Mouse (Mus musculus) limb, embryonic 12.5 days (tissue): Measurements from ENCODE around the gene Anapc15. TPM values are rescaled to one million over a fixed set of nuclear protein-coding genes. Genes with fewer than 3 reads are reported as not detected.

Source experiments
- ATAC-seq: fragments of 200-750 bp; cut with Nextera tagmentation; 2 replicates; pipeline ENCODE4 v1.8.0; 2017; ENCODE audit warnings: low read depth, moderate TSS enrichment; ENCODE audit not compliant: insufficient number of reproducible peaks, insufficient read depth, low FRiP score, low TSS enrichment
- H3K27ac ChIP-seq: fragments of 300-500 bp; sonication (generic); 2 replicates; pipeline ENCODE4 v1.5.1; 2016; ENCODE audit warnings: mild to moderate bottlenecking, moderate library complexity
- H3K27me3 ChIP-seq: fragments of 300-500 bp; sonication (generic); 2 replicates; pipeline ENCODE4 v1.6.1; 2016; ENCODE audit warnings: mild to moderate bottlenecking, moderate library complexity
- H3K36me3 ChIP-seq: fragments of 300-500 bp; sonication (generic); 2 replicates; pipeline ENCODE4 v1.6.1; 2016; ENCODE audit warnings: mild to moderate bottlenecking, moderate library complexity
- H3K4me1 ChIP-seq: fragments of 300-500 bp; sonication (generic); replicated peaks from 2 replicates; pipeline ENCODE4 v1.6.1; 2016
- H3K4me2 ChIP-seq: fragments of 300-500 bp; sonication (generic); 2 replicates; pipeline ENCODE4 v1.6.1; 2016; ENCODE audit warnings: mild to moderate bottlenecking, moderate library complexity
- H3K4me3 ChIP-seq: fragments of 300-500 bp; sonication (generic); replicated peaks from 2 replicates; pipeline ENCODE4 v1.5.1; 2016; ENCODE audit warnings: mild to moderate bottlenecking
- H3K9ac ChIP-seq: fragments of 300-500 bp; sonication (generic); replicated peaks from 2 replicates; pipeline ENCODE4 v1.6.1; 2016; ENCODE audit warnings: mild to moderate bottlenecking, moderate library complexity
- H3K9me3 ChIP-seq: fragments of 300-500 bp; sonication (generic); 2 replicates; pipeline ENCODE4 v1.6.1; 2016; ENCODE audit warnings: mild to moderate bottlenecking, moderate library complexity
- WGBS: fragments of 180-500 bp; shearing (Covaris S2); methylation state at CpG from one replicate; pipeline ENCODE4 v1.1.7; 2016; 5-methylcytosine and 5-hydroxymethylcytosine counted together
- polyA plus RNA-seq: library from polyadenylated mRNA; unstranded; fragments of >200 nt; fragmentation: Nextera tagmentation; extraction: Ambion mirVana; gene quantifications from 2 replicates; pipeline ENCODE4 v1.2.1, GENCODE M21; 2016

The Anapc15 gene
- polyA plus RNA-seq, 1 experiment from 2014 or later, result 82.4 TPM

DNA sequence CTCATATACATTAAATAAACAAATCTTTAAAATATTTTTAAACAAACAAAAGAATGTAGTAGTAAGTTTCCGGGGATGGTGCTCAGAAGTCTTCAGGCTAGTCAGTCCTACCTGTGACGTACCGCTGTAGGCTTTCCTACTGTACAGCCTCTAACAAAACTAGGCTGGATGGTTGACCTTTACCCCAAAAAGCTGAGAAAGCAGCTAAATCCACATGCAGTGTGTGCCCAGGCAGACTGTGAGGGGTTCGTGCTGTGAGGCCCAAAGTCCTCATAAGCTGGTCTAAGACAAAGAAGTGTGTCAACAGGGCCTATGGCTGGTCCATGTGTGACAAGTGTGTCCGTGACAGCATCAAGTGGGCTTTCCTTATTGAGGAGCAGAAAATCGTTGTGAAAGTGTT is 10.7 kb upstream of the Anapc15 start:
- Histone ChIP-seq H3K9me3 (no peaks in the 10 kb centered on the region), H3K4me1 (no peaks in the 10 kb centered on the region), H3K4me2 (no peak overlapping the region), H3K4me3 (no peak overlapping the region), H3K36me3 (no peaks in the 10 kb centered on the region), H3K27ac (no peak overlapping the region), H3K9ac (no peak overlapping the region), H3K27me3 (no peaks in the 10 kb centered on the region)
- no peak for ATAC-seq
- WGBS, result 88% methylated on average over 6 of the region's 6 CpGs

DNA sequence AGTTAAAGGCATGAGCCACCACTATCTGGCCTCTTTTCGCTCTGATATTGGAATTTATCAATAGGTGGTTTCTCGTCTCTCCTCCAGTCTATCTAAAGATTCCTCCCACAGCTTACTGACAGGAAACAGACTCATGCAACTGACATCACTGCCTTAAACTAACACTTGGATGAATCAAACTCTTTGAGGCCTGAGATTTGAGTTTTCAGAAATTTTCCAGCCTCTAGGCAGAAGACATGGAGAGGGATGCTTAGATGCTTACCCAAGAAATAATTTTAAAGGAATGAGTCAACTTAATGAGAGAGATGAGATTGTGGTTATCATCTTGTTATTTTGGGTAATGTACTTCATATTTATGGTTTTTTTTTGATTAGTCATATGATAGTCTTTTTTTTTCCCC is 9.7 kb upstream of the Anapc15 start:
- Histone ChIP-seq H3K27me3 (no peaks in the 10 kb centered on the region), H3K9ac (no peak overlapping the region), H3K4me1 (no peaks in the 10 kb centered on the region), H3K36me3 (no peaks in the 10 kb centered on the region), H3K27ac (no peak overlapping the region), H3K4me3 (no peak overlapping the region), H3K4me2 (no peak overlapping the region), H3K9me3 (no peaks in the 10 kb centered on the region)
- 88% methylated on average over 2 of the region's 2 CpGs for WGBS
- no peak for ATAC-seq

DNA sequence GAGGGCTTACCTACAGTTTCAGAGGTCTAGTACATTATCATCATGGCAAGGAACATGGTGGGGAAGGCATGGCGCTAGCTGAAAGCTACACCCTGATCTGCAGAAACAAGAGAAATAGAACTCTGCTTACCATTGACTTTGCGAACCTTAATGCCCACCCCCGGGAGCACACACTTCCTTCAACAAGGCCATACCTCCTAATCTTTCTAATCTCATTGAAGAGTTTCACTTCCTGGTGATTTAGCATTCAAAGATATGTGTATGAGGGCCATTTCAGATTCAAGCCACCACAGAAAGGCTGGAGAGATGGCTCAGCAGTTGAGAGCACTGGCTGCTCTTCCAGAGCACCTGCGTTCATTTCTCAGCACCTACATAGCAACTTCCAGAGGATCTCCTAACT is 6.4 kb upstream of the Anapc15 start, which contains the start of gene Folr2:
Folr2 (minus strand) TSS at position 101 of the 400 bp plus-strand sequence.
- Histone ChIP-seq H3K27me3 (no peaks in the 10 kb centered on the region), H3K4me2 (no peak within 1 kb of the TSS), H3K4me3 (no peak within 1 kb of the TSS), H3K9me3 (no peaks in the 10 kb centered on the region), H3K36me3 (no peaks in the 10 kb centered on the region), H3K4me1 (no peaks in the 10 kb centered on the region), H3K27ac (no peak within 1 kb of the TSS), H3K9ac (no peak within 1 kb of the TSS)
- WGBS, result 93% methylated on average over 4 of the region's 4 CpGs
- no peak for ATAC-seq

GRCm38 (mm10) chr7:101858362-101858761 is 5.2 kb upstream of the Anapc15 start:
- H3K27ac ChIP-seq, result no peak overlapping the region
- no peak for ATAC-seq
- H3K4me3 ChIP-seq, result no peak overlapping the region
- H3K9me3 ChIP-seq, result no peaks in the 10 kb centered on the region
- no peak overlapping the region for H3K4me2 ChIP-seq
- no peak overlapping the region for H3K9ac ChIP-seq
- H3K27me3 ChIP-seq, result no peaks in the 10 kb centered on the region
- H3K4me1 ChIP-seq, result no peaks in the 10 kb centered on the region
- 80% methylated on average over 9 of the region's 9 CpGs for WGBS
- no peaks in the 10 kb centered on the region for H3K36me3 ChIP-seq

DNA sequence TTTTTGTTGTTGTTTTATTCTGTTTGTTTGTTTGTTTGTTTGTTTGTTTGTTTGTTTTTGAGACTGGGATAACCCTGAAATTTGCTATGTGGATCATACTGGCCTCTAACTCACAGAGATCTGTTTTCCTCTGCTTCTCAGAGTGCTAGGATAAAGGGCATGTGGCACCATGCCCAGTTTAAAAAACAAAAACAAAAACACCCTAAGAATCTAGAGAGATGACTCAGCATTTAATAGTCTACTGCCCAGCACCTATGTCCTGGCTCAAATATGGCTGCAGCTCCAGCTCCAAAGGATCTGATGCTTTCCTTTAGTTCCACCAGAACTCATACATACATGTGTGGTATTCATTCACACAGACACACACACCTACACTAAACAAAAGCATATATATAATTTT is 2.5 kb upstream of the Anapc15 start:
- Histone ChIP-seq H3K4me3 (no peak overlapping the region), H3K4me2 (no peak overlapping the region), H3K27me3 (no peaks in the 10 kb centered on the region), H3K9ac (no peak overlapping the region), H3K4me1 (no peaks in the 10 kb centered on the region), H3K36me3 (no peaks in the 10 kb centered on the region), H3K9me3 (no peaks in the 10 kb centered on the region), H3K27ac (no peak overlapping the region)
- no peak for ATAC-seq

GRCm38 (mm10) chr7:101862291-101862690 is 1.2 kb upstream of the Anapc15 start:
- Histone ChIP-seq H3K36me3 (no peaks in the 10 kb centered on the region), H3K27me3 (no peaks in the 10 kb centered on the region), H3K4me3 (no peak overlapping the region), H3K27ac (no peak overlapping the region), H3K4me1 (no peaks in the 10 kb centered on the region), H3K9ac (no peak overlapping the region), H3K9me3 (no peaks in the 10 kb centered on the region), H3K4me2 (no peak overlapping the region)
- no peak for ATAC-seq
- WGBS, result 63% methylated on average over 3 of the region's 3 CpGs

DNA sequence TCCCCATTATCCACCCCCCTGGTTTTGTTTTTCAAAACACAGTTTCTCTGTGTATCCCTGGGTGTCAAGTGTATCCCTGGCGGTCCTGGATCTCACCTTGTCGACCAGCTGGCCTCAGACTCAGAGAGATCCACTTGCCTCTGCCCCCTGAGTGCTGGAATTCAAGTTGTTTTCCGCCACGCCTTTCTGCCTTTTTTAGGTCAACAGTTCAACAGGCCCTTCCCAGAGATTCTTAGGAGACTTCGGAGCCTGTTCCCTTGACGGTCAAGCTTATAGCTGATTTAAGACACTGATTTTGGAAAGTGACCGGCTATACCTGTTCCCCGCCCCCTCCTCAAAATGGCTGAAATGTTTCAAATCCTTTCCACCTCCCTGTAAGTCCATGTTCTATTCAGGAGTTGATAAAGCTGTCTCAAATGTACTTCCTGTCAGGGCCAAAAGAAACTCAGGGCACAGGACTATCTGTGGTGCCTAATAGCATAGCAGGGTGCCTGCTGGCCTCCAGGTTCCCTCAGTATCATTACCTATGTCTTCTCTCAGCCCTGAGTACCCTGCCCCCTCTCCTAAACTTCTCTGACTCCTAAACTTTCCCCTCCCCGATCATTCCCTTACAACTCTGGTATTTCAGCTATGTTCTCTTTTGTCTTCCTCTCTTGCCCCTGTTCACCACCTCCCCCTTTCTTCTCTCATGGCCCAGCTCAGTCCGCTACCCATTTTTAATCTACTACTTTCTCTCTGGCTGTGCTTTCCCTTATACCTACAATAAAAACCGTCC is 3.2 kb downstream of the Anapc15 start:
- H3K4me3 ChIP-seq, result no peak overlapping the region
- H3K9me3 ChIP-seq, result no peaks in the 10 kb centered on the region
- no peak overlapping the region for H3K27ac ChIP-seq
- no peaks in the 10 kb centered on the region for H3K36me3 ChIP-seq
- no peaks in the 10 kb centered on the region for H3K27me3 ChIP-seq
- H3K4me1 ChIP-seq, result no peaks in the 10 kb centered on the region
- 82% methylated on average over 11 of the region's 11 CpGs for WGBS
- no peak for ATAC-seq
- no peak overlapping the region for H3K4me2 ChIP-seq
- H3K9ac ChIP-seq, result no peak overlapping the region

DNA sequence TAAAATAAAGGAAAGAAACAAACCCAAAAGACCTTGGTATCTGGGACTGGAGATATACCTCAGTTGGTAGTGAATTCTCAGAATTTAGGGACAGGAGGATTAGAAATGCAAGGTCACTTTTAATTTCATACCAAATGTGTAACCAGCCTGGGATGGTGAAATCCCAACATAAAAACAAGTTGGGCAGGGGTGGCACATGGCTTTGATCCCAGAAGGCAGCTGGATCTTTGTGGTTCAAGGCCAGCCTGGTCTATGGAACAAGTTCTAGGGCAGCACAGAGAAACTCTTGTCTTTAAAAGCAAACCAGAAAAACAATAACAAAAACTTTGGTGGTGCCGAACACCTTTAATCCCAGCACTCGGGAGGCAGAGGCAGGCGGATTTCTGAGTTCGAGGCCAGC is 4.0 kb downstream of the Anapc15 start:
- Histone ChIP-seq H3K9me3 (no peaks in the 10 kb centered on the region), H3K4me1 (no peaks in the 10 kb centered on the region), H3K27me3 (no peaks in the 10 kb centered on the region), H3K4me2 (no peak overlapping the region), H3K9ac (no peak overlapping the region), H3K36me3 (no peaks in the 10 kb centered on the region), H3K4me3 (no peak overlapping the region), H3K27ac (no peak overlapping the region)
- ATAC-seq, result no peak
- WGBS, result 95% methylated on average over 4 of the region's 4 CpGs

- no peak for ATAC-seq
- no peaks in the 10 kb centered on the region for H3K27me3 ChIP-seq
- no peaks in the 10 kb centered on the region for H3K4me1 ChIP-seq
- no peak overlapping the region for H3K4me3 ChIP-seq
- H3K36me3 ChIP-seq, result no peaks in the 10 kb centered on the region
- H3K27ac ChIP-seq, result no peak overlapping the region
- no peak overlapping the region for H3K9ac ChIP-seq
- H3K9me3 ChIP-seq, result no peaks in the 10 kb centered on the region
- 83% methylated on average over 13 of the region's 13 CpGs for WGBS
- no peak overlapping the region for H3K4me2 ChIP-seq
These were observed 5.0 kb downstream of the Anapc15 start for GRCm38 (mm10) chr7:101868241-101869162.

GRCm38 (mm10) chr7:101869163-101869500 is 5.6 kb downstream of the Anapc15 start:
- Histone ChIP-seq H3K36me3 (no peaks in the 10 kb centered on the region), H3K4me1 (no peaks in the 10 kb centered on the region), H3K9ac (no peak overlapping the region), H3K27ac (no peak overlapping the region), H3K4me2 (no peak overlapping the region), H3K27me3 (no peaks in the 10 kb centered on the region), H3K4me3 (no peak overlapping the region), H3K9me3 (no peaks in the 10 kb centered on the region)
- ATAC-seq, result no peak
- 75% methylated on average over 7 of the region's 7 CpGs for WGBS

GRCm38 (mm10) chr7:101870629-101871028 is 7.1 kb downstream of the Anapc15 start, which contains the start of gene Folr1:
Folr1 (minus strand) TSS chr7:101870788.
- H3K4me3 ChIP-seq, result no peak within 1 kb of the TSS
- no peak within 1 kb of the TSS for H3K27ac ChIP-seq
- H3K36me3 ChIP-seq, result no peaks in the 10 kb centered on the region
- WGBS, result 47% methylated on average over 2 of the region's 2 CpGs
- ATAC-seq, result no peak
- no peaks in the 10 kb centered on the region for H3K27me3 ChIP-seq
- H3K9ac ChIP-seq, result no peak within 1 kb of the TSS
- H3K4me1 ChIP-seq, result no peaks in the 10 kb centered on the region
- no peaks in the 10 kb centered on the region for H3K9me3 ChIP-seq
- no peak within 1 kb of the TSS for H3K4me2 ChIP-seq
